Mouse (Mus musculus): ENCODE results near the gene Elf2. TPM values are rescaled to one million over a fixed set of nuclear protein-coding genes. Genes with fewer than 3 reads are reported as not detected.
A peak's percentile ranks its signal among the peaks of the same experiment; 100 is the strongest.

The Elf2 gene
- total RNA-seq, 4 experiments from 2014 or later: 40.6 to 52.9 (median 50.9) TPM

- no peak for DNase-seq (ENCODE audit: low spot score)
Measured at GRCm38 (mm10) chr3:51284375-51284774, 56.1 kb downstream of the Elf2 start.

- DNase-seq (ENCODE audit: low spot score): no peak
Measured at GRCm38 (mm10) chr3:51281727-51282126, 58.7 kb downstream of the Elf2 start.

GRCm38 (mm10) chr3:51278433-51278832 lies 62.0 kb downstream of the Elf2 start:
- no peak for DNase-seq (ENCODE audit: low spot score)

GRCm38 (mm10) chr3:51277201-51278150 lies 63.0 kb downstream of the Elf2 start:
- peak; percentile 78 for DNase-seq (ENCODE audit: low spot score)

GRCm38 (mm10) chr3:51276421-51277111 lies 63.9 kb downstream of the Elf2 start:
- no peak for DNase-seq (ENCODE audit: low spot score)

GRCm38 (mm10) chr3:51275956-51276398 lies 64.5 kb downstream of the Elf2 start:
- peak; percentile 99 for DNase-seq (ENCODE audit: low spot score)

GRCm38 (mm10) chr3:51270069-51270817 lies 70.2 kb downstream of the Elf2 start:
- peak; percentile 57 for DNase-seq (ENCODE audit: low spot score)

GRCm38 (mm10) chr3:51268434-51268833 lies 72.0 kb downstream of the Elf2 start:
- DNase-seq (ENCODE audit: low spot score): peak; percentile 56

GRCm38 (mm10) chr3:51262942-51263341 lies 77.5 kb downstream of the Elf2 start:
- DNase-seq (ENCODE audit: low spot score): no peak

- no peak for DNase-seq (ENCODE audit: low spot score)
Measured at GRCm38 (mm10) chr3:51258070-51258469, 82.4 kb downstream of the Elf2 start.

GRCm38 (mm10) chr3:51256450-51256849 lies 84.0 kb downstream of the Elf2 start:
- no peak for DNase-seq (ENCODE audit: low spot score)

GRCm38 (mm10) chr3:51254784-51255183 lies 85.7 kb downstream of the Elf2 start:
- no peak for DNase-seq (ENCODE audit: low spot score)

- DNase-seq (ENCODE audit: low spot score): no peak
Measured at GRCm38 (mm10) chr3:51252689-51253402, 87.6 kb downstream of the Elf2 start.

- DNase-seq (ENCODE audit: low spot score): no peak
Measured at GRCm38 (mm10) chr3:51252223-51252622, 88.2 kb downstream of the Elf2 start.

GRCm38 (mm10) chr3:51251057-51251456 lies 89.4 kb downstream of the Elf2 start:
- DNase-seq (ENCODE audit: low spot score): no peak

GRCm38 (mm10) chr3:51249866-51250265 lies 90.6 kb downstream of the Elf2 start:
- DNase-seq (ENCODE audit: low spot score): no peak

- DNase-seq (ENCODE audit: low spot score): no peak
Measured at GRCm38 (mm10) chr3:51249460-51249859, 91.0 kb downstream of the Elf2 start.

- DNase-seq (ENCODE audit: low spot score): no peak
Measured at GRCm38 (mm10) chr3:51248600-51248999, 91.9 kb downstream of the Elf2 start.

- no peak for DNase-seq (ENCODE audit: low spot score)
Measured at GRCm38 (mm10) chr3:51247704-51248103, 92.8 kb downstream of the Elf2 start.

- no peak for DNase-seq (ENCODE audit: low spot score)
Measured at GRCm38 (mm10) chr3:51239541-51239940, 100.9 kb downstream of the Elf2 start.

GRCm38 (mm10) chr3:51238515-51238914 lies 101.9 kb downstream of the Elf2 start:
- no peak for DNase-seq (ENCODE audit: low spot score)
